Comparison of ENCODE assay signal across 8 mouse cellular contexts in the genomic region with DNA sequence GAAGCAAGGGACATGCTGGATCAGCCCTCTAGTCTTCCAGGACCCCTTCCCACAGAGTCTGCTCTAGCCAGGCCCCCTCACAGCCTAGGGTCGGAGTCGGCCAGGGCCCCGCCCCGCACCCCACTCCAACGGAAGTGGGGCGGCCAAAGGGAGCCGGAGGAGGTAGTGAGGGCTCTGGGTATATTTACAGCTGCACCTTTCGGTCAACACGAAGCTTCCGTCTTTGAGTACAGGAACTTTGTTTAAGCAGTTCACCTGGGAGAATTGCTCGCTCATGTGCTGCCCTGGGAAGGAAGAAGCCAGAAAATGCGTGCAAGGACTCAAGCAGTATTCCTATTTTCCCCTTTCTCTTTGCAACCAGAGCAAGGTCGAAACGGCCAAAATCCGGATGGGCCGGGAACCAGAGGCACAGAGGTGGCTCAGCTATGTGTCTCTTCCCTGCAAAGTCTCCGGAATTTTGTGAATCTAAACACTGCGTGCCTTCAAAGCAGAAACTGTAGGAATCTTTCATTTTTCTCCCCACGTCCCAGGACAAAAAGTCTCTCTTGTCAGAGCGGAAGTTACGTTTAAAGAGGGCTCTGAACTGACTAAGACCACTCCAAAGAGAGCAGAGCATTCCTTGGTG. TPM values are rescaled to one million over a fixed set of nuclear protein-coding genes. Genes with fewer than 3 reads are reported as not detected.
DNase-seq lines count a peak whose midpoint lies in the region; ATAC-seq lines count a peak whose summit lies in the region.

No protein-coding gene starts in this region.

- H3K27ac ChIP-seq in heart, embryonic 15.5 days: no peak overlapping the region
- no peak overlapping the region for H3K27ac ChIP-seq in midbrain, embryonic 12.5 days (replicated peaks)

- no peak for ATAC-seq in heart, embryonic 15.5 days (replicated peaks; ENCODE audit: insufficient number of reproducible peaks, insufficient read depth, low FRiP score, low read depth)
- ATAC-seq in midbrain, embryonic 12.5 days (ENCODE audit: low FRiP score, low read depth): no peak

- H3K4me2 ChIP-seq in heart, embryonic 15.5 days: peak overlapping the region; percentile 82
- peak overlapping the region; percentile 63 for H3K4me2 ChIP-seq in midbrain, embryonic 12.5 days (replicated peaks)

- peak; percentile 28 for DNase-seq in CD4-positive helper T cell, adult 2 months (ENCODE audit: low read depth, low spot score)
- peak; percentile 21 for DNase-seq in R1 (ENCODE audit: low read depth, low spot score)
- peak; percentile 54 to 63 for DNase-seq in kidney, postnatal 4 days
- DNase-seq in thymus, postnatal 0 days (ENCODE audit: low spot score): peak; percentile 23
- DNase-seq in layer of hippocampus, adult 9-11 months: no peak
- DNase-seq in layer of hippocampus, postnatal 36 days: no peak

- no peaks in the 10 kb centered on the region for H3K36me3 ChIP-seq in heart, embryonic 15.5 days
- H3K36me3 ChIP-seq in midbrain, embryonic 12.5 days: no peaks in the 10 kb centered on the region

- H3K4me3 ChIP-seq in heart, embryonic 15.5 days: peak overlapping the region; percentile 54
- peak overlapping the region; percentile 41 for H3K4me3 ChIP-seq in midbrain, embryonic 12.5 days

- peak overlapping the region; percentile 47; the same call in 1 of the 2 replicates for H3K9ac ChIP-seq in heart, embryonic 15.5 days
- 0 out of 2 replicates have a peak overlapping the region, but pooled peaks have one; percentile 49 for H3K9ac ChIP-seq in midbrain, embryonic 12.5 days (replicated peaks)

- 0 out of 2 replicates have a peak, but pooled peaks cover 2% of the 10 kb centered on the region for H3K27me3 ChIP-seq in heart, embryonic 15.5 days
- H3K27me3 ChIP-seq in midbrain, embryonic 12.5 days: peaks cover 42% of the 10 kb centered on the region

- H3K9me3 ChIP-seq in heart, embryonic 15.5 days (replicated peaks): no peaks in the 10 kb centered on the region
- no peaks in the 10 kb centered on the region for H3K9me3 ChIP-seq in midbrain, embryonic 12.5 days

- H3K4me1 ChIP-seq in heart, embryonic 15.5 days (replicated peaks): peaks cover 43% of the 10 kb centered on the region
- H3K4me1 ChIP-seq in midbrain, embryonic 12.5 days: peaks cover 32% of the 10 kb centered on the region

- WGBS in heart, embryonic 15.5 days: 16% methylated on average over 21 of the region's 21 CpGs
- 19% methylated on average over 21 of the region's 21 CpGs for WGBS in midbrain, embryonic 12.5 days

RNA-seq across cellular contexts. Expression of gene Gstt2, which starts 3.7 kb away (rescaled TPM):
- 10.4 and 16.3 TPM in 2 replicates for polyA plus RNA-seq in heart, embryonic 15.5 days (2015; fragmentation: Nextera tagmentation; extraction: Ambion mirVana)
- 7.7 and 7.9 TPM in 2 replicates for polyA plus RNA-seq in midbrain, embryonic 12.5 days (2016; fragmentation: Nextera tagmentation; extraction: Ambion mirVana)
- polyA plus RNA-seq in thymus, postnatal 0 days (2015; fragmentation: Nextera tagmentation; extraction: Ambion mirVana): 77.5 and 78.6 TPM in 2 replicates
- total RNA-seq in layer of hippocampus, postnatal 36 days (2021): 1 to 10 TPM; 2.5 to 3.4 TPM

RNA-seq across cellular contexts. Expression of gene Gstt4, which starts 11.2 kb away (rescaled TPM):
- polyA plus RNA-seq in heart, embryonic 15.5 days (2015; fragmentation: Nextera tagmentation; extraction: Ambion mirVana): not detected in 2 replicates
- polyA plus RNA-seq in midbrain, embryonic 12.5 days (2016; fragmentation: Nextera tagmentation; extraction: Ambion mirVana): not detected in 2 replicates
- 0.14 and 0.18 TPM in 2 replicates for polyA plus RNA-seq in thymus, postnatal 0 days (2015; fragmentation: Nextera tagmentation; extraction: Ambion mirVana)
- total RNA-seq in layer of hippocampus, postnatal 36 days (2021): not detected

RNA-seq across cellular contexts. Expression of gene Mif, which starts 26.5 kb away (rescaled TPM):
- polyA plus RNA-seq in heart, embryonic 15.5 days (2015; fragmentation: Nextera tagmentation; extraction: Ambion mirVana): 1,758 and 1,798 TPM in 2 replicates
- 1,213 and 1,289 TPM in 2 replicates for polyA plus RNA-seq in midbrain, embryonic 12.5 days (2016; fragmentation: Nextera tagmentation; extraction: Ambion mirVana)
- 1,368 and 1,597 TPM in 2 replicates for polyA plus RNA-seq in thymus, postnatal 0 days (2015; fragmentation: Nextera tagmentation; extraction: Ambion mirVana)
- 100 to 1,000 TPM; 432 to 467 TPM for total RNA-seq in layer of hippocampus, postnatal 36 days (2021)

RNA-seq across cellular contexts. Expression of gene Gstt1, which starts 35.2 kb away (rescaled TPM):
- 7.4 and 14.1 TPM in 2 replicates for polyA plus RNA-seq in heart, embryonic 15.5 days (2015; fragmentation: Nextera tagmentation; extraction: Ambion mirVana)
- 5.3 and 7.0 TPM in 2 replicates for polyA plus RNA-seq in midbrain, embryonic 12.5 days (2016; fragmentation: Nextera tagmentation; extraction: Ambion mirVana)
- 2.2 and 2.8 TPM in 2 replicates for polyA plus RNA-seq in thymus, postnatal 0 days (2015; fragmentation: Nextera tagmentation; extraction: Ambion mirVana)
- 1 to 10 TPM; 4.6 to 6.1 TPM for total RNA-seq in layer of hippocampus, postnatal 36 days (2021)

RNA-seq across cellular contexts. Expression of gene Gstt3, which starts 52.4 kb away (rescaled TPM):
- 4.4 and 8.3 TPM in 2 replicates for polyA plus RNA-seq in heart, embryonic 15.5 days (2015; fragmentation: Nextera tagmentation; extraction: Ambion mirVana)
- polyA plus RNA-seq in midbrain, embryonic 12.5 days (2016; fragmentation: Nextera tagmentation; extraction: Ambion mirVana): 1.3 and 2.4 TPM in 2 replicates
- polyA plus RNA-seq in thymus, postnatal 0 days (2015; fragmentation: Nextera tagmentation; extraction: Ambion mirVana): 9.9 and 10.1 TPM in 2 replicates
- total RNA-seq in layer of hippocampus, postnatal 36 days (2021): 1 to 10 TPM; 1.4 to 3.2 TPM

Comparison
In these comparisons a context has a peak if more than half of its experiments do, and no peak if none do; other contexts are left out.
1. DNase-seq: peak in CD4-positive helper T cell, adult 2 months (single experiment), R1 (single experiment), kidney, postnatal 4 days (2 of 2) and thymus, postnatal 0 days (single experiment); none in layer of hippocampus, adult 9-11 months (single experiment) and layer of hippocampus, postnatal 36 days (0 of 2).